Mouse (Mus musculus) kidney, embryonic 14.5 days (tissue): ENCODE data around the gene Enoph1. TPM values are rescaled to one million over a fixed set of nuclear protein-coding genes. Genes with fewer than 3 reads are reported as not detected.

Experiments
- polyA plus RNA-seq: library from polyadenylated mRNA; unstranded; fragments of >200 nt; fragmentation: Nextera tagmentation; extraction: Ambion mirVana; gene quantifications from 2 replicates; pipeline ENCODE4 v1.2.1, GENCODE M21; 2014

The Enoph1 gene
- polyA plus RNA-seq, 1 experiment from 2014 or later, result 51.8 TPM

Other genes with a start within 250 kb of the Enoph1 start
- gene Vamp9, start 133.7 kb upstream of the Enoph1 start, polyA plus RNA-seq, result 0.51 TPM in 1 of 2 replicates, not detected in the other
- gene Hnrnpd, start 61.0 kb upstream of the Enoph1 start, polyA plus RNA-seq, result 212 and 290 TPM in 2 replicates
- gene 4930524J08Rik, start 60.9 kb upstream of the Enoph1 start, polyA plus RNA-seq, result 2.5 and 4.3 TPM in 2 replicates
- 205 and 217 TPM in 2 replicates for gene Hnrnpdl, start 321 bp upstream of the Enoph1 start, polyA plus RNA-seq
- gene Tmem150c, start 119.8 kb downstream of the Enoph1 start, polyA plus RNA-seq, result 10.3 and 12.7 TPM in 2 replicates